Mouse (Mus musculus): ENCODE results near the gene A3galt2.

DNA sequence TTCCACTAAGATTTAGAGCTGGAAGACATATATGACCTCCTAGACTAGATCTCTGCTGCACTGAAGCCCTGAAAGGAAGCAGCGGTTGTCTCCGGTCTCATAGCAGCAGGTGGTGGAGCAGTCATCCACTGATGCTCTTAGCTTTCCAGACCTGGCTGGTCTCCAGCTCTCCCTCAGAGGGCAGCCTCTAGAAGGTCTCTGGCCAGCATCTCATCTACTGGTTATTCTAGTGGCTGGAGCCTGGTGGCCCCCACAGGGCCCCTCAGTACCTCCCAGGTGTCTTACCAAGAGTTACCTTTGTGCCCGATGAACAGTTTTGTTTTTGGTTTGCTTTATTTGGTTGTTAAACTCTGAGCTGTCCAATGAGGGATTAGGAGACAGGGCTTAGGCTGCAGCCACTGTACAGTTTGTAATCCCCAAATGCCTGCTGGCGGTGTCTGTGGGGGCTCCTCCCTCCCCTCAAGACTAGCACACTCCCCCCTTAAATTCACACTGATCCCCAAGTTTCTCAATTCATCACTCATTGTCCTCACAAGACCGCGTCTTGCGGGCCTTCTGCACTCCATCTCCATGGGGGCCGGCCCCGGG lies 34.0 kb upstream of the A3galt2 start:
- TF ChIP-seq TAL1 (IDR thresholded peaks at IDR 0.05; ENCODE audit: low read length), result no peak
- TF ChIP-seq GATA1 (IDR thresholded peaks at IDR 0.05; ENCODE audit: low read length), result no peak
